Mouse (Mus musculus): ENCODE results near the gene 5031439G07Rik. TPM values are rescaled to one million over a fixed set of nuclear protein-coding genes. Genes with fewer than 3 reads are reported as not detected.

Gene 5031439G07Rik
- polyA plus RNA-seq (2014; fragmentation: Illumina TruSeq; extraction: RNeasy Lipid Tissue Mini Kit (QIAGEN cat#74804); ENCODE audit: low read depth, low replicate concordance) = 20.7 TPM

GRCm38 (mm10) chr15:84987874-84988825 is at the start of gene 5031439G07Rik:
Gene 5031439G07Rik (minus strand): TSS chr15:84988551.

DNA sequence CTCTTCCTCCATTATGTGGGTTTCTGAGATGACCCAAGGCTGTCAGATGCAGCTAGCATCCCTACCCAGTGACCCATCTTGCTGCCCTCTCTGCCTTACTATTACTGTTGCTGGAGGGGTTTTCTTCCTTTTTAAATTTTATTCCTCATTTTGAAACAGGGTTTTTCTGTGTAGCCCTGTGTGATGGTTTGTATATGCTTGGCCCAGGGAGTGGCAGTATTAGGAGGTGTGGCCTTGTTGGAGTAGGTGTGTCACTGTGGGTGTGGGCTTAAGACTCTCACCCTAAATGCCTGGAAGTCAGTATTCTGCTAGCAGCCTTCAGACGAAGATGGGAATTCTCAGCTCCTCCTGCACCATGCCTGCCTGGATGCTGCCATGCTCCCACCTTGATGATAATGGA is 40.3 kb upstream of the 5031439G07Rik start, which contains the start of gene Fam118a:
Gene Fam118a (plus strand): TSS at position 301 of the 400 bp plus-strand sequence.

GRCm38 (mm10) chr15:85016951-85017664 is 28.8 kb upstream of the 5031439G07Rik start, which contains the start of gene Upk3a:
Gene Upk3a (plus strand): TSS chr15:85017141.

GRCm38 (mm10) chr15:84922884-84923507 is 65.4 kb downstream of the 5031439G07Rik start, which contains the start of gene Nup50:
Gene Nup50 (plus strand): TSS chr15:84923411.

DNA sequence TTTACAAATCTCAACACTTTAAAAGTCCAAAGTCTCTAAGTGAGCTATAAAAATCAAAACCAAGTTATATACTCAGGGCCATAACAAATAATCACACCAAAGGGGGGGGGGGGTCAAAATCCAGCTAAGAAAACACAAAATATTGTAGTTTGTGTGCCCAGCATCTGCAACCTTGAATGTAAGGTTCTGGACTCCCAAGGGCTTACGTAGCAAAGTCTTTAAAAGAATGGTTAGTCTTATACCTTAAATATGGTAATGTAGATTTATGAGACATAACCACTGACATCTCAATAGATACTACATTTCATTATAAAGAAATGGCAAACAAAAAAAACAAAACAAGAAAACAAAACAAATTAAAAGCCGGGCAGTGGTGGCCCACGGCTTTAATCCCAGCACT is 68.4 kb downstream of the 5031439G07Rik start, which contains the start of gene Gm29666:
Gene Gm29666 (minus strand): TSS at position 101 of the 400 bp plus-strand sequence.

Other genes starting within 250 kb of the 5031439G07Rik start
- gene Phf21b, start 132.5 kb downstream of the 5031439G07Rik start, polyA plus RNA-seq (2014; fragmentation: Illumina TruSeq; extraction: RNeasy Lipid Tissue Mini Kit (QIAGEN cat#74804); ENCODE audit: low read depth, low replicate concordance) = 3.4 TPM
- gene Gm29666, start 68.5 kb downstream of the 5031439G07Rik start, polyA plus RNA-seq (2014; fragmentation: Illumina TruSeq; extraction: RNeasy Lipid Tissue Mini Kit (QIAGEN cat#74804); ENCODE audit: low read depth, low replicate concordance) = 0.26 TPM
- 8.5 TPM for gene Nup50, start 65.1 kb downstream of the 5031439G07Rik start, polyA plus RNA-seq (2014; fragmentation: Illumina TruSeq; extraction: RNeasy Lipid Tissue Mini Kit (QIAGEN cat#74804); ENCODE audit: low read depth, low replicate concordance)
- gene Upk3a, start 28.6 kb upstream of the 5031439G07Rik start, polyA plus RNA-seq (2014; fragmentation: Illumina TruSeq; extraction: RNeasy Lipid Tissue Mini Kit (QIAGEN cat#74804); ENCODE audit: low read depth, low replicate concordance) = not detected
- gene Fam118a, start 40.4 kb upstream of the 5031439G07Rik start, polyA plus RNA-seq (2014; fragmentation: Illumina TruSeq; extraction: RNeasy Lipid Tissue Mini Kit (QIAGEN cat#74804); ENCODE audit: low read depth, low replicate concordance) = 9.7 TPM
- gene Smc1b, start 143.4 kb upstream of the 5031439G07Rik start, polyA plus RNA-seq (2014; fragmentation: Illumina TruSeq; extraction: RNeasy Lipid Tissue Mini Kit (QIAGEN cat#74804); ENCODE audit: low read depth, low replicate concordance) = not detected
- not detected for gene Ribc2, start 143.5 kb upstream of the 5031439G07Rik start, polyA plus RNA-seq (2014; fragmentation: Illumina TruSeq; extraction: RNeasy Lipid Tissue Mini Kit (QIAGEN cat#74804); ENCODE audit: low read depth, low replicate concordance)
- gene Fbln1, start 217.4 kb upstream of the 5031439G07Rik start, polyA plus RNA-seq (2014; fragmentation: Illumina TruSeq; extraction: RNeasy Lipid Tissue Mini Kit (QIAGEN cat#74804); ENCODE audit: low read depth, low replicate concordance) = 121 TPM

Measured in heart, adult 10 weeks (tissue).